Mouse (Mus musculus): Measurements from ENCODE around the gene Mum1. TPM values are rescaled to one million over a fixed set of nuclear protein-coding genes. Genes with fewer than 3 reads are reported as not detected.

Gene Mum1
- 122 and 128 TPM in 2 replicates for polyA plus RNA-seq (2016; fragmentation: Nextera tagmentation; extraction: Ambion mirVana)

DNA sequence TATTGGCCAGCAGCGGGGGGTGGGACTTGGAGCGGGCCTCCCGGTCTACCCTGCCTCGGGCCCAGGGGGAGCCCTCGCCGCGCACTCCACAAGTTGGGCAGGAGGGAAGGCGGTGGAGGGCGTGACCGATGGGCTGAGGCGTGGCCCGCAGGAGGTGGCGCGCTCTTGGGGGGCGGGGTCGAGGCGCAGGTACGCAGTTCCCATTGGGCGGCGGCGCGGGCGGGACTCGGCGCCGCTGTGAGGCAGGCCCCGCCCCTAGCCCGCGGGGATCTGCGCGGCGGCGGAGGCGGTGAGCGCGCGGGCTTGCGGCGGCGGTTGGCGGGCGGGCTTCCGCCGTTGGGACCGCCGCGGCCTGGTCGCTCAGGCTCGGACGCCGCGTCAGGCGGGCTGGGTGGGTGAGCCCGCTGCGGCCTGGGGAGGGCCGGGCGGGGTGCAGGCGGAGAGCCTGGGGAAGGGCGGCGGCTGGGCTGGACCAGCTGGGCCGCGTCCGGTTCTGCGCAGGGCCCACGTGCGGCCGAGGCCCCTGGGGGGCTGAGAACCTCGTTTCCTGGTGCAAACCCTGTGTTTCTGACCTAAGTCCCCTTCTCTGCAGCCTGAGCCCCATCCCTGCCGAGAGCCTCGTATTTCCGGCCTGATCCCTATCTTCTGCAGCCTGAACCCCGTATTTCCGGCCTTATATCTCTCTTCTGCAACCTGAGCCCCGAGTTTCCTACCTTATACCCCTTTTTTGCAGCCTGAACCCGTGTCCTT is at the start of gene Mum1:
Gene Mum1 (plus strand): TSS at position 19 of the 750 bp plus-strand sequence.
- peak; percentile 99 for DNase-seq (ENCODE audit: low spot score)
- H3K4me1 ChIP-seq: peaks cover 54% of the 10 kb centered on the region
- WGBS: under 1% methylated on average over 73 of the region's 75 CpGs
- H3K36me3 ChIP-seq: peaks cover 38% of the 10 kb centered on the region
- peak within 1 kb of the TSS; percentile 89 for H3K4me3 ChIP-seq
- no peaks in the 10 kb centered on the region for H3K9me3 ChIP-seq (replicated peaks)
- peak within 1 kb of the TSS; percentile 98 for H3K27ac ChIP-seq
- no peaks in the 10 kb centered on the region for H3K27me3 ChIP-seq (ENCODE audit: low read depth, poor library complexity, severe bottlenecking)

DNA sequence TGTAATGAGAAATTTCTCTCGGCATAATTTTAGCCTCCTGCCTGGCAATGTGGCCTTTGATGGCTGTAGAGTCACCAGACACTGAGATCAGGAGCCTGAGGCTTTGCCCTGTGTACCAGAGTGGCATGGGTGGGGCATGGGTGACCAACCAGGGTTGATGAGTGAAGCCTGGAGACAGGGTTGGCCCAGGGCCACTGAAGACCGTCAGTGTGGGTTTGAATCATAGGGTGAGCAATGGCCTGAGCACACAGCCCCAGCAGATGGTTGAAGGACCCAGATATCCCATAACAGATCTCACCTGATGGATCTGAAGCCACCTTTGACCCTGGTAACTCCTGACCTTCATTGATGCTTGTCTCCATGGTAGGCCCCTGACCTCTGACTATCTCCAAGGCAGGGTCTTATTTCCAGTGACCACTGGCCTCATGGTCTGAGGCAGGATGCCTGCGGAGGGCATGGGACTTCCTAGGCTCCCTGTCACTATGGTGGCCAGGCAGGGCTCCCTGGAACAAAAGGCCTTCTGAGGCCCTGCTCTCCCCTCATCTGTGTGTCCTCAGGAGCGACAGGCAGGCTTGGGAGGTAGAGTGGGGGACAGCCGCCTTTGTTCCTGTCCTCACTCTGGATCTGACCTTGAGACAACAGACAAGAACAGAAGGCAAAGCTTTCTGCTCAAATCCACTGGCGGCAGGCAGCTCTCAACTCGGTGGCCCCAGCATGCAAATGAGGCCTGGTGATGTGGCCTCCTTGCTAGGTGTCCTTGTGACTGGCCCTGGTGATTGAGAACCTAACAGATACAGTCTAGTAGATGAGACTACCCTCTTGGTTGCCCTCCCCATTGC is 48.6 kb upstream of the Mum1 start:
- Histone ChIP-seq H3K27me3 (ENCODE audit: low read depth, poor library complexity, severe bottlenecking) (no peaks in the 10 kb centered on the region), H3K36me3 (peaks cover 18% of the 10 kb centered on the region), H3K4me1 (peaks cover 54% of the 10 kb centered on the region), H3K27ac (no peak overlapping the region), H3K9me3 (replicated peaks) (no peaks in the 10 kb centered on the region), H3K4me3 (no peak overlapping the region)
- no peak for DNase-seq (ENCODE audit: low spot score)
- WGBS: 76% methylated on average over 7 of the region's 7 CpGs

DNA sequence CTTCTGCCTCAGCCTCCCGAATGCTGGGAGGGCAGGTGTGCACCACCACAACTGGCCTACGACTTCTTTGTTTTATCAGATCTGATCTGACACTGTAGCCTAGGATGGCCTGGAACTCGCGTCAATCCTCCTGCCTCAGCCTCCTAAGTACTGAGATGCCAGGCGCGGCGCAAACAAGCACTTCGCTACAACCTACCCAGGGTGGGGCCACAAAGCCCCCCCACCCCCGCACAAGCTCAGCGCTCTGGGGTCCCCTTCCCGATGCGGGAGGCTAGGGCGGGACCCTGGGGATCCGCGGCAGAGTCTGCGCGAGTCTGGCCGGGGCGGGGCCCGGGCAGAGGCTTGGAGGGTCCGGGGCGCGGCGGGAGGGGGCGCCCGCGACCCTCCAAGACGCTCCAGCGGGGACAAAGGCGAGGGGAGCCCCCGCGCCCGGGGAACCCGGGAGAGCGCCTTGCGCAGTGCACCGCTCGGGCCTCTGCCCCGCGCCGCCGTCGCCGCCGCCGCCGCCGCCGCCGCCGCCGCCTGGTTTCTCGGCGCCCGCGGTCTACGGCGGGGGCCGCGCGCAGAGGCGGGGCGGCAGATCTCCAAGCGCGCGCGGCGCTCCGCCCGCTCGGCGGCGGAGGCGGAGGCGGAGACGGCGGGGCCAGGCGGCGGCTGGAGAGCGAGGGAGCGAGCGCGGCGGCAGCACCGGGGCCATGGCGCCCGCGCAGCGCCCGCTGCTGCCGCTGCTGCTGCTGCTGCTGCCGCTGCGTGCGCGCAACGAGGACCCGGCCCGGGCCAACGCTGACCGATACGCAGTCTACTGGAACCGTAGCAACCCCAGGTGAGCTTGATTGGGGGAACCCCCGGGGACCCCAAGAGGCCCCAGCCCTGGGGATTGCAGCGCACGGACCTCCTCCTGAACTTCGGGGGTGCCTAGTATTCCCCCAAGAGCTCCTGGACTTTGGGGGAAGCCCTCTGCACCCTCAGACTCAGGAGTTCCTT is 46.9 kb upstream of the Mum1 start, which contains the start of gene Efna2:
Gene Efna2 (plus strand): TSS at position 415 of the 984 bp plus-strand sequence.
- Histone ChIP-seq H3K27me3 (ENCODE audit: low read depth, poor library complexity, severe bottlenecking) (no peaks in the 10 kb centered on the region), H3K4me1 (peaks cover 44% of the 10 kb centered on the region), H3K9me3 (replicated peaks) (no peaks in the 10 kb centered on the region), H3K36me3 (peaks cover 34% of the 10 kb centered on the region), H3K27ac (peak within 1 kb of the TSS; percentile 98), H3K4me3 (peak within 1 kb of the TSS; percentile 92)
- peak; percentile 82 for DNase-seq (ENCODE audit: low spot score)
- 6% methylated on average over 106 of the region's 106 CpGs for WGBS

GRCm38 (mm10) chr10:80180288-80180687 is 45.9 kb upstream of the Mum1 start:
- Histone ChIP-seq H3K9me3 (replicated peaks) (no peaks in the 10 kb centered on the region), H3K4me3 (peak overlapping the region; percentile 92), H3K4me1 (peaks cover 38% of the 10 kb centered on the region), H3K27ac (peak overlapping the region; percentile 98), H3K27me3 (ENCODE audit: low read depth, poor library complexity, severe bottlenecking) (0 out of 2 replicates have a peak, but pooled peaks cover 2% of the 10 kb centered on the region), H3K36me3 (peaks cover 38% of the 10 kb centered on the region)
- no peak for DNase-seq (ENCODE audit: low spot score)
- WGBS: 48% methylated on average over 6 of the region's 6 CpGs

DNA sequence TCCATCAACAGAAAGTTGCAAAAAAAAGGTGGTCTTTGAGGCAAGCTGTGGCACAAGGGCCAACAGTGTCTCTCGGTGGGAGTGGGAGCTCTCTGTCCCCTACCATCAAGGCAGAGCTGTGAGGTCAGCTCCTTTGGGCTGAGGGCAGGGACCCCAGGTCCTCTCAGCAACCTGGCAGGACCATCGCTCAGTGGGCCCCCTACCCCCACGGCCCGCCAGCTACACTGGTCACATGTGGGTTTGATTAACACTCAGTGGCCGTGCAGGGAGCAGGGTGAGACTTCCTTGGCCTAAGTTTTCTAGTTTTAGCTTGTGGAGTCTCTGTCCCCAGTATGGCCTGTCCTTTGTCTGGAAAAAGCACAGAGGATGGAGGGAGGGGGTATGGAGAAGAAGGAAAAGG is 45.4 kb upstream of the Mum1 start:
- peaks cover 7% of the 10 kb centered on the region for H3K27me3 ChIP-seq (ENCODE audit: low read depth, poor library complexity, severe bottlenecking)
- 11% methylated on average over 5 of the region's 5 CpGs for WGBS
- DNase-seq (ENCODE audit: low spot score): peak; percentile 66
- H3K4me1 ChIP-seq: peaks cover 33% of the 10 kb centered on the region
- peak overlapping the region; percentile 92 for H3K4me3 ChIP-seq
- no peaks in the 10 kb centered on the region for H3K9me3 ChIP-seq (replicated peaks)
- peak overlapping the region; percentile 98 for H3K27ac ChIP-seq
- peaks cover 41% of the 10 kb centered on the region for H3K36me3 ChIP-seq

GRCm38 (mm10) chr10:80182547-80182946 is 43.7 kb upstream of the Mum1 start:
- Histone ChIP-seq H3K4me1 (peaks cover 30% of the 10 kb centered on the region), H3K4me3 (no peak overlapping the region), H3K9me3 (replicated peaks) (no peaks in the 10 kb centered on the region), H3K27me3 (ENCODE audit: low read depth, poor library complexity, severe bottlenecking) (peaks cover 24% of the 10 kb centered on the region), H3K36me3 (peaks cover 56% of the 10 kb centered on the region), H3K27ac (no peak overlapping the region)
- 94% methylated on average over 7 of the region's 7 CpGs for WGBS
- no peak for DNase-seq (ENCODE audit: low spot score)

- no peaks in the 10 kb centered on the region for H3K9me3 ChIP-seq (replicated peaks)
- H3K27ac ChIP-seq: no peak overlapping the region
- no peak overlapping the region for H3K4me3 ChIP-seq
- H3K27me3 ChIP-seq (ENCODE audit: low read depth, poor library complexity, severe bottlenecking): peaks cover 65% of the 10 kb centered on the region
- WGBS: 35% methylated on average over 27 of the region's 27 CpGs
- H3K36me3 ChIP-seq: peaks cover 72% of the 10 kb centered on the region
- peaks cover 29% of the 10 kb centered on the region for H3K4me1 ChIP-seq
- no peak for DNase-seq (ENCODE audit: low spot score)
Measured at GRCm38 (mm10) chr10:80186649-80187048, 39.6 kb upstream of the Mum1 start.

DNA sequence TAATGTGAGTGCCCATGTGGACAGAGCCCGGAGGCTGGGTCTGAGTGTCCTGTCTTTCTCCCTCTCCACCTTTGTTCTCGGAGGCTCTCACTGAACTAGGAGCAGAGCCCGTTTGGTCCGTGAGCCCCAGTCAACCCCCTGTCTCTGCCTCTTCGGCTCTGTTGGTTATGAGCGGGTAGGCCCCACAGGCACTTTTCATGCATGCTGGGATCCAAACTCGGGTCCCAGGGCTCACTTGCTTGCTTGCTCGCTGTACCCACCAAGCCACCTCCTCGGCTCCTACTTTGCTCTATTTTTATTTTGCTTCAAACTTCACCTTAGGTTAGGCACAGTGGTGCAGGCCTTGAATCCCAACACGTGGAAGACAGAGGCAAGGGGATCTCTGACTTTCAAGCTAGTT is 38.5 kb upstream of the Mum1 start:
- no peak for DNase-seq (ENCODE audit: low spot score)
- H3K27ac ChIP-seq: no peak overlapping the region
- H3K4me1 ChIP-seq: peaks cover 31% of the 10 kb centered on the region
- no peaks in the 10 kb centered on the region for H3K9me3 ChIP-seq (replicated peaks)
- H3K4me3 ChIP-seq: no peak overlapping the region
- 91% methylated on average over 10 of the region's 10 CpGs for WGBS
- H3K36me3 ChIP-seq: peaks cover 61% of the 10 kb centered on the region
- peaks cover 76% of the 10 kb centered on the region for H3K27me3 ChIP-seq (ENCODE audit: low read depth, poor library complexity, severe bottlenecking)

DNA sequence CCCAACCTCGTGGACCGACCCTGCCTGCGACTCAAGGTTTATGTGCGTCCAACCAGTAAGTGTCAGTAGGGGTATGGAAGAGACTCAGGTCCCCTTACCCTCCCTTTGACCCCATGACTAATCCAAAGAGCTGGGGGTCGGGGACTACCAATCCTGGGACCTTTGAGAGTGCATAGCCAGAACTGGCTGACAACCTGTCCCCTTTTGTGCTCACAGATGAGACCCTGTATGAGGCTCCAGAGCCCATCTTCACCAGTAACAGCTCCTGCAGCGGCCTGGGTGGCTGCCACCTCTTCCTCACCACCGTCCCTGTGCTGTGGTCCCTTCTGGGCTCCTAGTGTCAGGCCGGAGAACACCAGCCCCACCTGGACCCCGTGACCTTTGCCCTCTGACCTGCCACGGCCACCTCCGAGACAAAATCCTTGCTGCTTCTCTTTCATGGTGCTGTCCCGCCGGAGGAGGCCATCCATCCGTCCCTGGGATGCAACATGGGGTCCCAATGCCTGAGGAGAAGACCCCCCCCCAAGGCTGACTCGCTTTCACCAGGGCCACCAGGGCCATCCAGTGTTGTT is 37.7 kb upstream of the Mum1 start:
- no peak overlapping the region for H3K27ac ChIP-seq
- peaks cover 84% of the 10 kb centered on the region for H3K27me3 ChIP-seq (ENCODE audit: low read depth, poor library complexity, severe bottlenecking)
- 77% methylated on average over 15 of the region's 15 CpGs for WGBS
- no peak overlapping the region for H3K4me3 ChIP-seq
- peaks cover 34% of the 10 kb centered on the region for H3K4me1 ChIP-seq
- H3K9me3 ChIP-seq (replicated peaks): no peaks in the 10 kb centered on the region
- DNase-seq (ENCODE audit: low spot score): no peak
- peaks cover 53% of the 10 kb centered on the region for H3K36me3 ChIP-seq

GRCm38 (mm10) chr10:80189999-80190398 is 36.2 kb upstream of the Mum1 start:
- H3K27ac ChIP-seq: peak overlapping the region; percentile 81
- peak; percentile 57 for DNase-seq (ENCODE audit: low spot score)
- WGBS: 3% methylated on average over 21 of the region's 21 CpGs
- H3K9me3 ChIP-seq (replicated peaks): no peaks in the 10 kb centered on the region
- H3K4me3 ChIP-seq: peak overlapping the region; percentile 54
- H3K36me3 ChIP-seq: peaks cover 41% of the 10 kb centered on the region
- peaks cover 91% of the 10 kb centered on the region for H3K27me3 ChIP-seq (ENCODE audit: low read depth, poor library complexity, severe bottlenecking)
- H3K4me1 ChIP-seq: peaks cover 37% of the 10 kb centered on the region

DNA sequence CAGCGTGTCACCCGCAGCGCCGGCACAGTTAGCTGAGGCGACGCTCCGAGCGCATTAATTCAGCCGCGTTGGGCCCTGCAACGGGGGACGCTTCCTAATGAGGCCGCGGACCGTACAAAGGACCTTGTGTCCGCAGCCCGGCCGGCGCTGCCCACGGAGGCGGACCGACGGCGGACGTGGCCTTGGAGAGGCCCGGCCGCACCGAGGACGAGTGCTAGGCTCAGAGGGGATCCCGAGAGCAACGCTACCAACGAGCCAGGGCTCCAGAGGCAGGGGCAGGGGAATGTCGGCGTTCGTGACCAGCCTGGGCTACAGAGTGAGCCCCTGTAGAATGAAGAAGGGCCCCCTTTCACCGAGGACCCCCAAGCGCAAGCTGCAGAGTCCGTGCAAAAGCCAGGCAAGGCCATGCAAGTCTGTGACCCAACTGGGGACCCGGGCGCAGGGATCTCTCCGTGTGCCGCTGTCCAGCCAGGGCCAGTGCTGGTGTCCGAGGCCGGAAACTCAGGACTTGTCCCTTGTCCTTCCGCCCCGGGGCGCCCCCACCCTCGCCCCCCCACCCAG is 35.7 kb upstream of the Mum1 start:
- Histone ChIP-seq H3K4me1 (peaks cover 37% of the 10 kb centered on the region), H3K27ac (peak overlapping the region; percentile 81), H3K27me3 (ENCODE audit: low read depth, poor library complexity, severe bottlenecking) (peaks cover 87% of the 10 kb centered on the region), H3K4me3 (peak overlapping the region; percentile 54), H3K9me3 (replicated peaks) (no peaks in the 10 kb centered on the region), H3K36me3 (peaks cover 39% of the 10 kb centered on the region)
- peak; percentile 78 for DNase-seq (ENCODE audit: low spot score)
- WGBS: under 1% methylated on average over 48 of the region's 48 CpGs

- no peak overlapping the region for H3K27ac ChIP-seq
- peaks cover 53% of the 10 kb centered on the region for H3K27me3 ChIP-seq (ENCODE audit: low read depth, poor library complexity, severe bottlenecking)
- peaks cover 5% of the 10 kb centered on the region for H3K36me3 ChIP-seq
- DNase-seq (ENCODE audit: low spot score): no peak
- peaks cover 34% of the 10 kb centered on the region for H3K4me1 ChIP-seq
- no peaks in the 10 kb centered on the region for H3K9me3 ChIP-seq (replicated peaks)
- no peak overlapping the region for H3K4me3 ChIP-seq
- 82% methylated on average over 6 of the region's 6 CpGs for WGBS
Measured at GRCm38 (mm10) chr10:80193976-80194375, 32.3 kb upstream of the Mum1 start.

All from limb, embryonic 10.5 days (tissue).